Mouse (Mus musculus): ENCODE data around the gene Nup98. TPM values are rescaled to one million over a fixed set of nuclear protein-coding genes. Genes with fewer than 3 reads are reported as not detected.

Nup98 gene
- polyA plus RNA-seq, 1 experiment: 26.0 TPM

DNA sequence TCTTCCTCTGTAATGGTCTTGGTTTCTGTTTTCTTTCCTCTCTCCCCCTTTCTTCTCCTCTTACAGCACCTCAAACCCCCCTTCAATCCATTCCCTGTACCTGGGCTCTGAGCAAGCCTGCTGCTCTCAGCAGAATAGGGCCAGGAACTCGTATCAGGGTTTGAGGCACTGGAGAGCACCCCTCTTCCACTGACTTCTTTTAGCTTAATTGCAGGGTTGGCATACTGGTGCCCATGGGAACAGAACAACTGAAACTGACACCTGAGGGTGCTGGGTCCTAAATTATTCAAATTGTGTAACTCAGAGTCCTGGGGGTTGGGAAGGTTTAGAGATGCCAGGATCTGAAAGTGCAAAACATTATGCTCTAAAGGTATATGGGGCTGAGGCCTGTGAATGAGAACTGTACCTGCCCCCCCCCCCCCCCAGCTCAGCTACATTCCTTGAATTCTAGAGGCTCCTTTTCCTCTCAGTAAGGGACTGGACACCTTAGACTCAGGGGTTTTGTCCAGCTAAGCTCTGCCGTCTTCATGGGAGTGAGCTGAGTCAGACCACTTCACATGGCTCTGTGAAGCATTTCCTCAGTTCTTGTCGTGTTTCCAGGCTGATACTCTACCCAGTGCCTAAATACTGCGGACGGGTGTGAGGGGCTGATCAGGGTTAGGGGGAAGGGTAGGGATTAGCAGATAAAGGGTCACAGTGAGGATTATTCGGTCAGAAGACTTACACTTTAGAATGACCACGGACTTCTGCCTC, 93.2 kb downstream of the Nup98 start, which contains the start of gene Chrna10:
TSS of gene Chrna10 (minus strand) at position 250 of the 753 bp plus-strand sequence.
- no peak for DNase-seq (ENCODE audit: low read depth)
- TF ChIP-seq CTCF (IDR thresholded peaks at IDR 0.05; ENCODE audit: borderline replicate concordance, extremely low read depth, insufficient read depth, insufficient read length): no peak
- TF ChIP-seq POLR2A (IDR thresholded peaks at IDR 0.05; ENCODE audit: borderline replicate concordance, extremely low read depth, insufficient read depth, insufficient read length, poor library complexity, severe bottlenecking): no peak

- no peak for DNase-seq (ENCODE audit: low read depth)
- TF ChIP-seq CTCF (IDR thresholded peaks at IDR 0.05; ENCODE audit: borderline replicate concordance, extremely low read depth, insufficient read depth, insufficient read length) (no peak), POLR2A (IDR thresholded peaks at IDR 0.05; ENCODE audit: borderline replicate concordance, extremely low read depth, insufficient read depth, insufficient read length, poor library complexity, severe bottlenecking) (no peak)
Measured at GRCm38 (mm10) chr7:102113151-102113729, 96.7 kb downstream of the Nup98 start.

DNA sequence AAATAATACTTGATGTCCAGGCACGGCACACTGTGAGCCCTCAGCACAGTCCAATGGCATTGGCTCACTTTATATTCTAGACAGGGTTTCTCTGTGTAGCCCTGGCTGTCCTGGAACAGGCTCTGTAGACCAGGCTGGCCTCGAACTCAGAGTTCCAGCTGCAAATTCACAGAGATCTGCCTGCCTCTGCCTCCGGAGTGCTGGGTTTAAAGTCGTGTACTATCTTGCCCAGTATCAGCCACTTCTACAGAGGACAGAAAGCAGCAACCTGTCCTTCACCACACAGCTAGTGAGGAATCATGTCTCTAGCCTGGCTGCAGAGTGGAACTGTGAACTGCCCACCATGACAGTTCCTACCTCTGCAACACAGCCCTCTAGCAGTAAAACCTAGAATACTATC, 100.2 kb downstream of the Nup98 start:
- no peak for DNase-seq (ENCODE audit: low read depth)
- no peak for TF ChIP-seq CTCF (IDR thresholded peaks at IDR 0.05; ENCODE audit: borderline replicate concordance, extremely low read depth, insufficient read depth, insufficient read length)
- no peak for TF ChIP-seq POLR2A (IDR thresholded peaks at IDR 0.05; ENCODE audit: borderline replicate concordance, extremely low read depth, insufficient read depth, insufficient read length, poor library complexity, severe bottlenecking)

DNA sequence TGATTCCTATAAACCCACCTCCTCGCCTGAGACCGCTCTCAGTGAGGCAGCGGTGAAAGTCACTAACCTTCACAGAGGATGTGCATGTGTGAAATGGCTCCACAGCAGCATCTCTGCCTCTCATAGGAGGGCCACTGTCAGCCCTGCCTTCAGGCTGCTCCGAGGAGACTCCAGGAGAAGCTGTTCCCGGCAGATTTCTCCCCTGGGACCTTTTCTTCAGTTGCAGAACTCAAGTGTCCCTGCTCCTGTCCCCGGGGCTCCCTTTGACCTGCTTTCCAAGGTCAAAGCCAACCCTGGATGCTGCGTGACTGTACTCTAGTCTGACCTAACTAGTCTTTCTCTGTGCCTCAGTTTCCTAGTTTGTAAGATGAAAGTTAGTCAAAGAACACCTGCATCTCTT, 100.8 kb downstream of the Nup98 start, which contains the start of gene Art5:
TSS of gene Art5 (minus strand) at position 319 of the 400 bp plus-strand sequence.
- no peak for DNase-seq (ENCODE audit: low read depth)
- no peak for TF ChIP-seq CTCF (IDR thresholded peaks at IDR 0.05; ENCODE audit: borderline replicate concordance, extremely low read depth, insufficient read depth, insufficient read length)
- TF ChIP-seq POLR2A (IDR thresholded peaks at IDR 0.05; ENCODE audit: borderline replicate concordance, extremely low read depth, insufficient read depth, insufficient read length, poor library complexity, severe bottlenecking): no peak

- TF ChIP-seq CTCF (IDR thresholded peaks at IDR 0.05; ENCODE audit: borderline replicate concordance, extremely low read depth, insufficient read depth, insufficient read length) (no peak), POLR2A (IDR thresholded peaks at IDR 0.05; ENCODE audit: borderline replicate concordance, extremely low read depth, insufficient read depth, insufficient read length, poor library complexity, severe bottlenecking) (no peak)
- no peak for DNase-seq (ENCODE audit: low read depth)
Measured at GRCm38 (mm10) chr7:102108206-102108605, 101.8 kb downstream of the Nup98 start.

DNA sequence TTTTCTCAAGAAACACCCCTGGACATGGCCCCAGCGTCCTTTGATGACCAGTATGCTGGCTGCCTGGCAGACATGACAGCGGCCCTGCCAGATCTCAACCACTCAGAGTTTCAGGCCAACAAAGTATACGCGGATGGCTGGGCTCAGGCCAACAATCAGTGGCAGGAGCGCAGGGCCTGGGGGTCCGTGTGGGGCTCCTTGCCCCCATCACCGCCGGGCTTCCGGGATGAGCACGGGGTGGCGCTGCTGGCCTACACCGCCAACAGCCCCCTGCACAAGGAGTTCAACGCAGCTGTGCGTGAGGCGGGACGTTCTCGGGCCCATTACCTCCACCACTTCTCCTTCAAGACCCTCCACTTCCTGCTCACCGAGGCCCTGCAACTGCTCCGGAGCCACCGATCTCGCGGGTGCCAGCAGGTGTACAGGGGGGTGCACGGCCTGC, 103.3 kb downstream of the Nup98 start:
- TF ChIP-seq POLR2A (IDR thresholded peaks at IDR 0.05; ENCODE audit: borderline replicate concordance, extremely low read depth, insufficient read depth, insufficient read length, poor library complexity, severe bottlenecking): no peak
- TF ChIP-seq CTCF (IDR thresholded peaks at IDR 0.05; ENCODE audit: borderline replicate concordance, extremely low read depth, insufficient read depth, insufficient read length): no peak
- peak; percentile 27 for DNase-seq (ENCODE audit: low read depth)

DNA sequence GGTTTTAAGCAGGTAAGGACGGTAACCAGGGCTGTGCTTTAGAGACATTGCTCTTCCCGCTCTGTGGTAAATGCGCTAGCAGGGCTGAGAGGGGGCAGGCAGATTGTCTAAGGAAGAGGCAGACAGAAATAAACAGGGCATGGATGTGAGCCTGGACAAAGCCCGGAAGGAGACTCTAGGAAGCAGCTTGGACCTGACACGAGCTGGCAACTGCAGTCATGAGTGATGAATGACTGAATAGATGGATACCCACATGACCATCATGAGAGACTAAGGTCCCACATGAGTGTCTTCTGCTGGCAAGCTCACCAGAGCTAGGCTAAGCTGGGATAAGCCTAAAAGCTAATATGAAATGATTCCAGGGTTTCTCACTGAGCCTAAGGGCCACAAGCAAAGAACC, 105.8 kb downstream of the Nup98 start:
- no peak for DNase-seq (ENCODE audit: low read depth)
- TF ChIP-seq POLR2A (IDR thresholded peaks at IDR 0.05; ENCODE audit: borderline replicate concordance, extremely low read depth, insufficient read depth, insufficient read length, poor library complexity, severe bottlenecking) (no peak), CTCF (IDR thresholded peaks at IDR 0.05; ENCODE audit: borderline replicate concordance, extremely low read depth, insufficient read depth, insufficient read length) (no peak)

DNA sequence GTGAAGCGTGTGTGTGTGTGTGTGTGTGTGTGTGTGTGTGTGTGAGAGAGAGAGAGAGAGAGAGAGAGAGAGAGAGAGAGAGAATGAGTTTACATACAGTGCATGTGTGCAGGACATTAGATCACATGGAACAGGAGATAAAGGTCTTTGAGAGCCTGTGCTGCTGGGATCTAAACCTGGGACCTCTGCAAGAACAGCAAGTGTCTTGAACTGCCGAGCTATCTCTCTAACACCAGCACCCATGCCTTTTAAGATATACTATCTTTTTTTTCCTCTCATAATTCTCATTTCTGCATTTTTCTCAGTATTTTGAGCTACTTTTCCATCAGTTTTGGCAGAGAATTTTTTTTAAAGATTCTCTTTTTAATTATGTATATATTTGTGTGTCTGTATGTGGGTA, 106.4 kb downstream of the Nup98 start:
- DNase-seq (ENCODE audit: low read depth): no peak
- no peak for TF ChIP-seq POLR2A (IDR thresholded peaks at IDR 0.05; ENCODE audit: borderline replicate concordance, extremely low read depth, insufficient read depth, insufficient read length, poor library complexity, severe bottlenecking)
- TF ChIP-seq CTCF (IDR thresholded peaks at IDR 0.05; ENCODE audit: borderline replicate concordance, extremely low read depth, insufficient read depth, insufficient read length): no peak

DNA sequence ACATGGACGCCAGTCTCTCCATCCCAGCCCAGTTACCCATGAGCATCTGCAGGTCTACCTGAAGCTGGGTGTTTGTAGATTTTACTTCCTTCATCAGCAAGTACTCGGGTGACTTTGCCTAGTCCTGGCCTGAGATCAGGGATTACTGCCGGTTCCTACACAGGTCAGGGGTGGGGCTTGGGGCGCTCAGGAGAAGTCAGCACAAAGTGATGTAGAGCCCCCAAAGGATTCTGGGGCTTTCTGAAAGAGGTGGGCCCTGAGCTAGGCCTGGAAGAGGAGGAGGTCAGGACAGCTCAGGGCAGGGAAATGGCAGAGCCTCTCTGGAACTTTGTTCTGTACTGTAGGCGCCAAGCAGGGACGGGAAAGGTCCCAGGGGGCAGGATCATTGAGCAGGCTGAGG, 107.3 kb downstream of the Nup98 start:
- TF ChIP-seq CTCF (IDR thresholded peaks at IDR 0.05; ENCODE audit: borderline replicate concordance, extremely low read depth, insufficient read depth, insufficient read length): no peak
- TF ChIP-seq POLR2A (IDR thresholded peaks at IDR 0.05; ENCODE audit: borderline replicate concordance, extremely low read depth, insufficient read depth, insufficient read length, poor library complexity, severe bottlenecking): no peak
- DNase-seq (ENCODE audit: low read depth): no peak

DNA sequence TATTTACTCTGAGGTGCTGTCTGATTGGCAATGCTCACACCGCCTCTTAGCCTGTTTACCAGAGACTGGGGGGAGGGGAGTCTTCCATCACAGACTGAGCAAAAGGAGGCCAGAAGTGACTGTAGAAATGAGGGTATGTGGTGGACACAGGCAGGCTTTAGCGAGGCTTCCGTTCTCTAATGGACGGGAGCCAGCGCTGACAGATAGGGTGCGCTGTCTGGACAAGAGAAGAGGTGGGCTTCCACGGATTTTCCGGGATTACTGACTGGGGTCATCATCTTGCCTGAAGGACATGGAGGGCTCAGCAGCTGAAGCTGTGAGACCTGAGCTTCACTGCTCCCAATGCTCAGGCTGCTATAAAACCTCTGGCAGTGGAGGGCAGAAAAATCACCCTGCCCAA, 107.7 kb downstream of the Nup98 start:
- DNase-seq (ENCODE audit: low read depth): peak; percentile 7

GRCm38 (mm10) chr7:102101487-102101886, 108.5 kb downstream of the Nup98 start, which contains the start of gene Art1:
Art1 (plus strand) TSS chr7:102101743.
- DNase-seq (ENCODE audit: low read depth): no peak

More for the DNA sequence above, 107.7 kb downstream of the Nup98 start:
- no peak for TF ChIP-seq CTCF (IDR thresholded peaks at IDR 0.05; ENCODE audit: borderline replicate concordance, extremely low read depth, insufficient read depth, insufficient read length)

GRCm38 (mm10) chr7:102100868-102101267, 109.1 kb downstream of the Nup98 start:
- TF ChIP-seq POLR2A (IDR thresholded peaks at IDR 0.05; ENCODE audit: borderline replicate concordance, extremely low read depth, insufficient read depth, insufficient read length, poor library complexity, severe bottlenecking) (no peak), CTCF (IDR thresholded peaks at IDR 0.05; ENCODE audit: borderline replicate concordance, extremely low read depth, insufficient read depth, insufficient read length) (no peak)
- no peak for DNase-seq (ENCODE audit: low read depth)

More at GRCm38 (mm10) chr7:102101487-102101886, 108.5 kb downstream of the Nup98 start, which contains the start of gene Art1:
- TF ChIP-seq POLR2A (IDR thresholded peaks at IDR 0.05; ENCODE audit: borderline replicate concordance, extremely low read depth, insufficient read depth, insufficient read length, poor library complexity, severe bottlenecking) (no peak), CTCF (IDR thresholded peaks at IDR 0.05; ENCODE audit: borderline replicate concordance, extremely low read depth, insufficient read depth, insufficient read length) (no peak)

Measured in brain, embryonic 14.5 days (tissue).